Mouse (Mus musculus): ENCODE data around the gene Fkbp8. TPM values are rescaled to one million over a fixed set of nuclear protein-coding genes. Genes with fewer than 3 reads are reported as not detected.

Gene Fkbp8
- polyA plus RNA-seq, 1 experiment from 2014 or later, result 300 TPM

DNA sequence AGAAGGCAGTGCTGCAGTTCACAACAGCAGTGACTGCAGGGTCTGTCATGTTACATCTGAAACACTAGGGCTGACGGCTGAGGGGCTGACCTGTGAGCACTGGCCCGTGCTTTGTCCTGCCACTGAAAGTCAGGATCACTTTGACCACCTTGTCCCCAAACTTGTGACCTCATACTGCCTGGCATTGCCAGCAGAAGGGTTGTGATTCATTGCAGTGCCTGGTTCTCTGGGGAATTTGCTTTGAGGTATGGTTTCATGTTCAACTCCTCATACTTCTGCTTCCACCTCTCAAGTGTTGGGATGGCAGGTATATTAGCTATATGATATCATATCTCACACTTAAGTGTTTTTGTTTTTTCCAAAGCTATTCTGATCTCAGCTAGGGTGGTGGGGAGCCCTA is 8.2 kb downstream of the Fkbp8 start:
- 81% methylated on average over 2 of the region's 2 CpGs for WGBS
- Histone ChIP-seq H3K9ac (ENCODE audit: low read length) (no peak overlapping the region), H3K36me3 (ENCODE audit: control insufficient read depth, insufficient read depth, low read length) (peaks cover 32% of the 10 kb centered on the region), H3K9me3 (ENCODE audit: control insufficient read depth, low read length) (no peaks in the 10 kb centered on the region), H3K27ac (ENCODE audit: low read length) (no peak overlapping the region), H3K4me1 (replicated peaks; ENCODE audit: control insufficient read depth, insufficient read depth, low read length) (peaks cover 6% of the 10 kb centered on the region), H3K4me3 (ENCODE audit: low read length) (no peak overlapping the region), H3K4me2 (ENCODE audit: low read depth, low read length) (no peak overlapping the region), H3K27me3 (ENCODE audit: control insufficient read depth, insufficient read depth, low read depth, low read length) (no peaks in the 10 kb centered on the region)
- ATAC-seq (ENCODE audit: low read depth), result no peak

DNA sequence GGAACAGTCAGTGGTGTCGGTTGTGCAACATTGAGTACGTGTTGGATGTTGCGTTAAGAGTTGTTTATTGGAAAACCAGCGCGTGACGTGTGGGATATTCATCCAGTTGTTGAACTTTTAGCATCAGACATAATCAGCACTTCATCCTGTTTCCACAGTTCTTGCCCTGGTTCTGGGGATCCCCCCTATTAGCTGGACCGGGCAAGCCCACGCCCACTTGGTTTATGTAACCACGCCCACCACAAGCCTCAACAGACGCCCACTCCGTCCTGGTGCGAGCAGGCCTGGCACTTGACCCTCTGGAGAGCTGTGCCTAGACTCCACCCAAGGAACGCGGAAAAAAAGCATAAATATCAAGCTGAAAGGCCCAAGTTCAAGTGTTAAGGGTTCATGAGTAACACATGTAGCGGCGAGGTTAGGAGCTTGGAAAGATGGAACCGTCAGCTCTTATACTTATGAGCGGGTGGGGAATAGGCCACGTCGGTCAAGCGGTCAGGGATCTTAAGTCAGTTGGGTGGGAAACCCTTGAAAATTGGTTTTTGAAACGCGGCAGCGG is 10.6 kb downstream of the Fkbp8 start:
- peak; percentile 18; the same call in 1 of the 2 replicates for ATAC-seq (ENCODE audit: low read depth)
- H3K9ac ChIP-seq (ENCODE audit: low read length), result peak overlapping the region; percentile 64

DNA sequence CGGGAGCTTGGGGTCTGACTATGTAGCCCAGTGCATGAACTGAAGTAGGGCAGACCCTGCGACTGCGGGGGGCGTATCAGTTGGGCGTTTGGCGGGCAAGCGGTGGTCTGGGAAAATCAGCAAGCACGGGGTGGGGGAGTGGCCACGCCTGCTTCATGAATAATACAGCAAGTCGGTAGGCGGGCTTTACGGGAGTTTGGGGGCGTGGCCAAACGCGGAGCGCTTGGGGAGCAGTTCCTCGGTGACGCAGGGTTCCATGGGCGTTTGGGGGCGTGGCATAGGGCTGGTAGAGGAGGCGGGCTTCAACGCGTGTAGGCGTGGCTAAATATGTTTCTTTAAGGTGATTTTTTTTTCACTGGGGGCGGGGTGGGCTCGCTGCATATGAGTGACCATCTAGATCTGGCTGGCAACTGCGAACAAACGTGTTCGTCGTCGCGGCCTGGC is 11.1 kb downstream of the Fkbp8 start:
- H3K9ac ChIP-seq (ENCODE audit: low read length), result peak overlapping the region; percentile 68
- H3K27me3 ChIP-seq (ENCODE audit: control insufficient read depth, insufficient read depth, low read depth, low read length), result no peaks in the 10 kb centered on the region
- H3K27ac ChIP-seq (ENCODE audit: low read length), result peak overlapping the region; percentile 99
- under 1% methylated on average over 32 of the region's 32 CpGs for WGBS
- ATAC-seq (ENCODE audit: low read depth), result peak; percentile 84
- peaks cover 16% of the 10 kb centered on the region for H3K36me3 ChIP-seq (ENCODE audit: control insufficient read depth, insufficient read depth, low read length)
- H3K4me3 ChIP-seq (ENCODE audit: low read length), result peak overlapping the region; percentile 86
- peak overlapping the region; percentile 72 for H3K4me2 ChIP-seq (ENCODE audit: low read depth, low read length)
- H3K9me3 ChIP-seq (ENCODE audit: control insufficient read depth, low read length), result no peaks in the 10 kb centered on the region
- peaks cover 11% of the 10 kb centered on the region for H3K4me1 ChIP-seq (replicated peaks; ENCODE audit: control insufficient read depth, insufficient read depth, low read length)

More for the DNA sequence above, 10.6 kb downstream of the Fkbp8 start:
- Histone ChIP-seq H3K27me3 (ENCODE audit: control insufficient read depth, insufficient read depth, low read depth, low read length) (no peaks in the 10 kb centered on the region), H3K4me2 (ENCODE audit: low read depth, low read length) (peak overlapping the region; percentile 72), H3K27ac (ENCODE audit: low read length) (peak overlapping the region; percentile 99), H3K9me3 (ENCODE audit: control insufficient read depth, low read length) (no peaks in the 10 kb centered on the region), H3K36me3 (ENCODE audit: control insufficient read depth, insufficient read depth, low read length) (peaks cover 16% of the 10 kb centered on the region), H3K4me1 (replicated peaks; ENCODE audit: control insufficient read depth, insufficient read depth, low read length) (peaks cover 11% of the 10 kb centered on the region), H3K4me3 (ENCODE audit: low read length) (peak overlapping the region; percentile 86)
- WGBS, result 9% methylated on average over 24 of the region's 24 CpGs

DNA sequence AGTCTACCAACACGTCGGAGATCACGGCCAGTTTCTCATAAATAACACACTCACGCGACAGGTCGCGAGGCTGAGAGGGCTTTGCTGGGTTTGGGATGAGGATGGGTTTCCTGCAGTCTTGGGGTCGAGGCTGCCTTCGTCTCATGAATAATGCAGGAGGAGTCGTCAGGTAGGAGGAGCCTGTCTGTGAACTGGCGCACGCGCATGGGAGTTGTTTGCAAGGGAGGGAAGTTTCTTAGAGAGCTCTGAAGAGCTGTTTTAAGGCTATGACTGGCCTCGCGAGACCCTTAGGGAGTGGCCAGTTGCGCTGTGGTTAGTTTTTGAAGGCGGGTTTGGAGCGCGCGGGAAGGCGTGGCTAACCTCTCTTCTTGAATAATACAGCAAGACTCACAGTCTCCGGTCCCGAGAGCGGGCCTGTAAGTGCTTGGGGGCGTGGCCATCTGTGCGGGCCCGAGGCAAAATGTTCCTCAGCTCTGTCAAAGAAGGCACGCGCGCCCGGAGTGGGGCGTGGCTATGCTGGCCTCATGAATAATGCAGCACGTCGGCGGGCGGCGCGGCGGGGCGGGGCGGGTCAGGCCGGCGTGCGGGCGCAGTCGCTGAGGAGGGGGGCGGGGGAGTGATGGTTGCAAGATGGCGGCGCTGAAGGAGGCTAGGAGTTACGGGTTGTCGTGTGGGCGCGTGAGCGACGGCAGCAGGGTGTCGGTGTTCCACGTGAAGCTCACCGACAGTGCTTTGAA is 11.7 kb downstream of the Fkbp8 start, which contains the start of gene Ell:
TSS of gene Ell (plus strand) at position 381 of the 737 bp plus-strand sequence.
- Histone ChIP-seq H3K9me3 (ENCODE audit: control insufficient read depth, low read length) (no peaks in the 10 kb centered on the region), H3K36me3 (ENCODE audit: control insufficient read depth, insufficient read depth, low read length) (peaks cover 15% of the 10 kb centered on the region), H3K27me3 (ENCODE audit: control insufficient read depth, insufficient read depth, low read depth, low read length) (no peaks in the 10 kb centered on the region), H3K9ac (ENCODE audit: low read length) (peak within 1 kb of the TSS; percentile 90), H3K4me1 (replicated peaks; ENCODE audit: control insufficient read depth, insufficient read depth, low read length) (peaks cover 11% of the 10 kb centered on the region), H3K4me3 (ENCODE audit: low read length) (peak within 1 kb of the TSS; percentile 86), H3K27ac (ENCODE audit: low read length) (peak within 1 kb of the TSS; percentile 99), H3K4me2 (ENCODE audit: low read depth, low read length) (peak within 1 kb of the TSS; percentile 72)
- peak; percentile 93 for ATAC-seq (ENCODE audit: low read depth)
- WGBS, result under 1% methylated on average over 54 of the region's 58 CpGs

DNA sequence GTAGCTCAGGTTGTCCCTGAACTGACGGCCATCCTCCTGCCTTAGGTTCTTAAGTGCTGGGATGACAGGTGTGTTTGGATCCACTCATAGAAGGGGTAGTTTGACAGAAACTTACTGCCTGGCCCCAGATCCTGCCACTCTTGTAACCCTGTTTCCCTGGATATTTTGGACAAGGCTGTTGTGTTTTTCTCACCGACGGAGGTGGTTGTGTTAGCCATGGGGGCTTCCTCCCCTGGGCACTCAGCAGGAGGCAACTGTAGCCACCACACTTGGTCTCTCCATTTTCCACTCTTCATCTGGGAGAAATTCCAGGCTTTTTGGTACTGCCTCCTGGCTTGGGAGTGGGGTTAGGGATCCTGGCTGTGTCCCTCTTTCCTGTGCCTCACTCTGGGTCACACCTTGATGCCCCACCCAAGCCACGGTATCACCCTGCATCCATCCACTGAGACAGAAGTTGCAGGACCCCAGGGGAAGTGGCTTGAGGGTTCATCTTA is 12.5 kb downstream of the Fkbp8 start:
- Histone ChIP-seq H3K36me3 (ENCODE audit: control insufficient read depth, insufficient read depth, low read length) (peaks cover 9% of the 10 kb centered on the region), H3K4me2 (ENCODE audit: low read depth, low read length) (peak overlapping the region; percentile 72), H3K4me1 (replicated peaks; ENCODE audit: control insufficient read depth, insufficient read depth, low read length) (peaks cover 11% of the 10 kb centered on the region), H3K27me3 (ENCODE audit: control insufficient read depth, insufficient read depth, low read depth, low read length) (no peaks in the 10 kb centered on the region), H3K9me3 (ENCODE audit: control insufficient read depth, low read length) (no peaks in the 10 kb centered on the region), H3K9ac (ENCODE audit: low read length) (peak overlapping the region; percentile 90), H3K27ac (ENCODE audit: low read length) (peak overlapping the region; percentile 99), H3K4me3 (ENCODE audit: low read length) (peak overlapping the region; percentile 86)
- ATAC-seq (ENCODE audit: low read depth), result no peak
- WGBS, result 4% methylated on average over 4 of the region's 4 CpGs

DNA sequence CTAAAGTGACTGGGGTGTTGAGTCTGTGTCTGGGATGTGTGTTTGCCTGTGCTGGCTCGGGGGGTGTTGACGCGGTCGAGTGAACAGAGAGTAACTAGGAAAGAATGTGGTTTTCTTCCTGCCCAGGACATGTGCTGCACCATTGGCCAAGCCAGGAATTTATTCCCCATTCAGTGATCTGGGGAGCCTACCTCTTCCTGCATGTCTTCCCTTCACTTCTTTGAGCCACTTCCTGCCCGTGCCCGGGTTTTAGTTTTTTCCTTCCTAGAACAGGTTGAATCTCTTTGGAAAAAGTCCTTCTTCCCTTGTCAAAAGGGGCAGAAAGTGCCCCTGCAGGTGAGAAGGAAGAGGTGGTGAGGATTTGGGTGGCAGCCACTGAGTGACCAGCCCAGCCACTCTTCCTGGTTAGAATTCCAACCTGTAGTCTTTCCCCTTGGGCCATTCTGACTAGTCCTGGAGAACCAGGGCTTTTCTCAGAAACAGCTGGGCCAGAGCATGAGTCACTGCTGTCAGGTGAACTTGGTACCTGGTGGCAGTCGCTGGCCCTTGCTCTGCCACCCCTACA is 13.1 kb downstream of the Fkbp8 start:
- H3K4me1 ChIP-seq (replicated peaks; ENCODE audit: control insufficient read depth, insufficient read depth, low read length), result peaks cover 11% of the 10 kb centered on the region
- peaks cover 7% of the 10 kb centered on the region for H3K36me3 ChIP-seq (ENCODE audit: control insufficient read depth, insufficient read depth, low read length)
- H3K4me2 ChIP-seq (ENCODE audit: low read depth, low read length), result peak overlapping the region; percentile 72
- H3K27ac ChIP-seq (ENCODE audit: low read length), result peak overlapping the region; percentile 34; the same call in 1 of the 2 replicates
- H3K4me3 ChIP-seq (ENCODE audit: low read length), result peak overlapping the region; percentile 86
- 31% methylated on average over 7 of the region's 7 CpGs for WGBS
- no peaks in the 10 kb centered on the region for H3K27me3 ChIP-seq (ENCODE audit: control insufficient read depth, insufficient read depth, low read depth, low read length)
- H3K9me3 ChIP-seq (ENCODE audit: control insufficient read depth, low read length), result no peaks in the 10 kb centered on the region
- H3K9ac ChIP-seq (ENCODE audit: low read length), result peak overlapping the region; percentile 90
- no peak for ATAC-seq (ENCODE audit: low read depth)

DNA sequence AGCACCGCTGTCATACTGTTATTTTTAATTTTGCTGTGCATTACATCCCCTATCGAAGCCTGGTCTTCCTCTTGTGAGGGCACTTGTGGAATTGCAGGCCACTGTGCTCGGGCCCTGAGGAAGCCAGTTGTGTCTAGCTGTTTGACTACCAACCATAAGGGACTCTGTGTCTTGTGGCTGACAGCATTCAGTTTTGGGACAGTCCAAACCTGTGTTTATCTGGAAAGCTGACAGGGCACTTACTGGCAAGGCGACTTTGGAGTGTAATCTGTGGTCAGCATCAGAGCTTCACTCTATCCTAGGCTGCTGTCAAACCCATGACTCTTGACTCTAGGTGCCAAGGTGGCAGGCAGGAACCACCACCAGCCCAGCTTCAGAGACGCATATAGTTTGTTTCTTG is 13.6 kb downstream of the Fkbp8 start:
- Histone ChIP-seq H3K4me2 (ENCODE audit: low read depth, low read length) (peak overlapping the region; percentile 72), H3K4me3 (ENCODE audit: low read length) (peak overlapping the region; percentile 86), H3K36me3 (ENCODE audit: control insufficient read depth, insufficient read depth, low read length) (peaks cover 4% of the 10 kb centered on the region; the same call in 1 of the 2 replicates), H3K27me3 (ENCODE audit: control insufficient read depth, insufficient read depth, low read depth, low read length) (no peaks in the 10 kb centered on the region), H3K4me1 (replicated peaks; ENCODE audit: control insufficient read depth, insufficient read depth, low read length) (peaks cover 11% of the 10 kb centered on the region), H3K27ac (ENCODE audit: low read length) (no peak overlapping the region; the same call in 1 of the 2 replicates), H3K9ac (ENCODE audit: low read length) (peak overlapping the region; percentile 90), H3K9me3 (ENCODE audit: control insufficient read depth, low read length) (no peaks in the 10 kb centered on the region)
- 61% methylated on average over 5 of the region's 5 CpGs for WGBS
- no peak for ATAC-seq (ENCODE audit: low read depth)

DNA sequence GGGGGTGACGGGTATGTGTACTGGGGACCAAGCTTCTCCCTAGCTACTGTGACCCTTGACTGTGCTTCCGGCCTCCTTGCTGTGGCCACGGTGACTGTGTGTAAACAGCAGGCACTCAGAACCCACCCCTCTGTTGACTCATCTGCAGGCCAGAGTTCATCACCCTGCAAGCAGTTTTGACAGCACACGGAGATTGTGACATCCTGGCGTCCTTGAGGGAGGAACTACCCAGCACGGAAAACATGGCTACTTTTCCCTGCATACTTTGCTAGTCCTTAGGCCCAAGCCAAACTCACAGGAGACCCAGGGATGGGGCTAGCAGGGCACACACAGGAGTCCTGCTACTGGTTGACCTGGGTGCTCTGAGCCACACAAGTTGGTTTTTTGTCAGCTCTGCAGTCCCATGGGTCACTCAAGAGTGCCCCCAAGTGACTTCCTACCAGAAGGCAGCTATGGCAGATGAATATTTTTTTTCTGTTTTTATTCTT is 16.7 kb downstream of the Fkbp8 start:
- no peak for ATAC-seq (ENCODE audit: low read depth)
- Histone ChIP-seq H3K4me1 (replicated peaks; ENCODE audit: control insufficient read depth, insufficient read depth, low read length) (peaks cover 14% of the 10 kb centered on the region), H3K36me3 (ENCODE audit: control insufficient read depth, insufficient read depth, low read length) (no peaks in the 10 kb centered on the region), H3K9ac (ENCODE audit: low read length) (no peak overlapping the region), H3K27me3 (ENCODE audit: control insufficient read depth, insufficient read depth, low read depth, low read length) (no peaks in the 10 kb centered on the region), H3K27ac (ENCODE audit: low read length) (no peak overlapping the region), H3K4me3 (ENCODE audit: low read length) (no peak overlapping the region), H3K4me2 (ENCODE audit: low read depth, low read length) (no peak overlapping the region), H3K9me3 (ENCODE audit: control insufficient read depth, low read length) (no peaks in the 10 kb centered on the region)
- WGBS, result 33% methylated on average over 6 of the region's 6 CpGs

DNA sequence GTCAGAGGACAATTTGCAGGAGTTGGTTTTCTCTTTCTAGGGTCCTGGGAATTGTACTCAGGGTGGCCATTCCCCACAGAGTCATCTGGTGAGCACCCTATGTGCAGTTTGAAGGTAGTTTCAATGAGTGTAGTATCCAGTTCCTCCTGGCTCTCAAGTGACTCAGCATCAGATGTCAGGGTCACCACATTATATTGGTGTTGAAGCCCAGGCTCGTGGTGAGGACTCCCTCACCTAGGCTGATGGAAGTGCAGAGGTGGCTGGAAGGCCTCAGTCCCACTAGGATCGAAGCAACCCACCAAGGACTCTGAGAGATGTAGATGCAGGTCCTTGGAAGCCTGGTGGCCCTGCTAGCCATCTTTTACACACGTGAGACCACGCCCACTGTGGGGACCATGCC is 18.9 kb downstream of the Fkbp8 start:
- Histone ChIP-seq H3K36me3 (ENCODE audit: control insufficient read depth, insufficient read depth, low read length) (no peaks in the 10 kb centered on the region), H3K4me3 (ENCODE audit: low read length) (no peak overlapping the region), H3K4me1 (replicated peaks; ENCODE audit: control insufficient read depth, insufficient read depth, low read length) (peaks cover 7% of the 10 kb centered on the region), H3K4me2 (ENCODE audit: low read depth, low read length) (no peak overlapping the region), H3K9ac (ENCODE audit: low read length) (no peak overlapping the region), H3K27ac (ENCODE audit: low read length) (no peak overlapping the region), H3K9me3 (ENCODE audit: control insufficient read depth, low read length) (no peaks in the 10 kb centered on the region), H3K27me3 (ENCODE audit: control insufficient read depth, insufficient read depth, low read depth, low read length) (no peaks in the 10 kb centered on the region)
- no peak for ATAC-seq (ENCODE audit: low read depth)
- 76% methylated on average over 4 of the region's 4 CpGs for WGBS

Data from lung, embryonic 16.5 days (tissue).